Mouse (Mus musculus) C2C12 (cell line): Measurements from ENCODE around the gene Socs5. TPM values are rescaled to one million over a fixed set of nuclear protein-coding genes. Genes with fewer than 3 reads are reported as not detected.

Source experiments
- H3K27me3 ChIP-seq: one replicate; pipeline ENCODE4 v1.6.1; 2011; ENCODE audit not compliant: control insufficient read depth, insufficient read depth, insufficient read length
- H3K36me3 ChIP-seq: one replicate; pipeline ENCODE4 v1.6.1; 2011; ENCODE audit not compliant: control insufficient read depth, insufficient read depth
- H3K4me3 ChIP-seq: one replicate; pipeline ENCODE4 v1.5.1; 2011; ENCODE audit warnings: mild to moderate bottlenecking, control low read depth; ENCODE audit not compliant: poor library complexity, insufficient read depth, severe bottlenecking
- H3K79me2 ChIP-seq: one replicate; pipeline ENCODE4 v1.6.1; 2011; ENCODE audit not compliant: control insufficient read depth, insufficient read depth
- H3K79me3 ChIP-seq: one replicate; pipeline ENCODE4 v1.6.1; 2011; ENCODE audit warnings: low read depth, control low read depth
- H3ac ChIP-seq: one replicate; pipeline ENCODE3; 2011; ENCODE audit warnings: low read depth; ENCODE audit not compliant: control insufficient read depth, insufficient read length
- CEBPB ChIP-seq: IDR thresholded peaks from one replicate; pipeline ENCODE4 v1.6.1; 2011; ENCODE audit warnings: low read depth, mild to moderate bottlenecking, control low read depth, moderate library complexity
- CTCF ChIP-seq: IDR thresholded peaks from one replicate; pipeline ENCODE4 v1.5.1; 2011; ENCODE audit not compliant: control insufficient read depth, insufficient read depth, insufficient read length
- FOSL1 ChIP-seq: IDR thresholded peaks from one replicate; pipeline ENCODE4 v1.8.0; 2011; ENCODE audit warnings: mild to moderate bottlenecking, low read length; ENCODE audit not compliant: poor library complexity, insufficient read depth, severe bottlenecking
- MAX ChIP-seq: IDR thresholded peaks from one replicate; pipeline ENCODE4 v1.6.1; 2011; ENCODE audit warnings: mild to moderate bottlenecking, control low read depth
- MYOD1 ChIP-seq: IDR thresholded peaks from one replicate; pipeline ENCODE4 v1.6.1; 2011; ENCODE audit warnings: low read depth; ENCODE audit not compliant: control insufficient read depth, insufficient read length
- MYOG ChIP-seq: IDR thresholded peaks from one replicate; pipeline ENCODE4 v1.6.1; 2011; ENCODE audit not compliant: control insufficient read depth, insufficient read length; ENCODE audit errors: extremely low read depth
- USF1 ChIP-seq: IDR thresholded peaks from one replicate; pipeline ENCODE4 v1.6.1; 2011; ENCODE audit warnings: low read depth, mild to moderate bottlenecking, control low read depth, moderate library complexity
- polyA plus RNA-seq: library from polyadenylated mRNA; unstranded; fragments of >200 nt; fragmentation: generic; extraction: Trizol; gene quantifications from one replicate; pipeline ENCODE4 v1.2.1, GENCODE M21; 2012; ENCODE audit warnings: missing spikeins

Socs5 gene
- polyA plus RNA-seq, 1 experiment = 20.1 TPM

DNA sequence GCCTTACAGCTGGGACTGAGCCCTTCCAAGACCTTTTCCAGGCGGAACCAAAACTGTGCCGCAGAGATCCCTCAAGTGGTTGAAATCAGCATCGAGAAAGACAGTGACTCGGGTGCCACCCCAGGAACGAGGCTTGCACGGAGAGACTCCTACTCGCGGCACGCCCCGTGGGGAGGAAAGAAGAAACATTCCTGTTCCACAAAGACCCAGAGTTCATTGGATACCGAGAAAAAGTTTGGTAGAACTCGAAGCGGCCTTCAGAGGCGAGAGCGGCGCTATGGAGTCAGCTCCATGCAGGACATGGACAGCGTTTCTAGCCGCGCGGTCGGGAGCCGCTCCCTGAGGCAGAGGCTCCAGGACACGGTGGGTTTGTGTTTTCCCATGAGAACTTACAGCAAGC is 26.3 kb downstream of the Socs5 start:
- Histone ChIP-seq H3K79me2 (peaks cover 49% of the 10 kb centered on the region), H3ac (no peak overlapping the region), H3K36me3 (peaks cover 70% of the 10 kb centered on the region), H3K4me3 (no peak overlapping the region), H3K27me3 (no peaks in the 10 kb centered on the region), H3K79me3 (peaks cover 14% of the 10 kb centered on the region)
- no peak for TF ChIP-seq CEBPB
- no peak for TF ChIP-seq MAX
- TF ChIP-seq FOSL1 = no peak
- TF ChIP-seq CTCF = no peak

DNA sequence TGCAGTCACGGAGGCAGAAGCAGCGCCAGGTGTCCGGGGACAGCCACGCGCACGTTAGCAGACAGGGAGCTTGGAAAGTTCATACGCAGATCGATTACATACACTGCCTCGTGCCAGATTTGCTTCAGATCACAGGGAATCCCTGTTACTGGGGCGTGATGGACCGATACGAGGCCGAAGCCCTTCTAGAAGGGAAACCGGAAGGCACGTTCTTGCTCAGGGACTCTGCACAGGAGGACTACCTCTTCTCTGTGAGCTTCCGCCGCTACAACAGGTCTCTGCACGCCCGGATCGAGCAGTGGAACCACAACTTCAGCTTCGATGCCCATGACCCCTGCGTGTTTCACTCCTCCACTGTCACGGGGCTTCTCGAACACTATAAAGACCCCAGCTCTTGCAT is 27.2 kb downstream of the Socs5 start:
- Histone ChIP-seq H3K4me3 (no peak overlapping the region), H3K79me3 (peaks cover 9% of the 10 kb centered on the region), H3ac (no peak overlapping the region), H3K36me3 (peaks cover 70% of the 10 kb centered on the region), H3K27me3 (no peaks in the 10 kb centered on the region), H3K79me2 (peaks cover 41% of the 10 kb centered on the region)
- TF ChIP-seq CEBPB (no peak), MYOG (no peak), USF1 (no peak), CTCF (no peak)

DNA sequence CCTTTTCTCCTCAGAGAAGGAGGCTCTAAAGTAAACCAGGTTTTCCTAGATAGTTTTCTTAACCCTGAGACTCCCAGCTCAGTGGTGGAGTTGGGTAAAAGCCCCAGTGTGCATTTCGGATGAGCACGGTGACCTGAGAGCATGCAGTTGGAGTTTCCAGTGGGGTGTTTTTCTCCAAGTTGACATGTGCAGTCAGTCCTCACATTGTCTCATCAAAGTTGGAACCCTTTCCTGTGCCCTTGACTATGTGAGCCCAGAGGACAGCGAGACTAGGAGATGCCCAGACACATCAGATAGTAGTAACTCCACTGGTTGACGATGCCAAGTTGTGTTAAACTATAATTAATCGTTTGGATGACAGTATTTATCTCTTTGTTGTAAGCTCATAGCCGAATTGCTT is 28.3 kb downstream of the Socs5 start:
- H3K27me3 ChIP-seq = no peaks in the 10 kb centered on the region
- H3K36me3 ChIP-seq = peaks cover 69% of the 10 kb centered on the region
- no peak overlapping the region for H3ac ChIP-seq
- TF ChIP-seq CTCF = no peak
- TF ChIP-seq FOSL1 = no peak
- no peak for TF ChIP-seq CEBPB
- no peak for TF ChIP-seq MAX
- no peak for TF ChIP-seq MYOD1
- TF ChIP-seq USF1 = no peak
- TF ChIP-seq MYOG = no peak
- peaks cover 30% of the 10 kb centered on the region for H3K79me2 ChIP-seq
- H3K4me3 ChIP-seq = no peak overlapping the region
- peaks cover 9% of the 10 kb centered on the region for H3K79me3 ChIP-seq

DNA sequence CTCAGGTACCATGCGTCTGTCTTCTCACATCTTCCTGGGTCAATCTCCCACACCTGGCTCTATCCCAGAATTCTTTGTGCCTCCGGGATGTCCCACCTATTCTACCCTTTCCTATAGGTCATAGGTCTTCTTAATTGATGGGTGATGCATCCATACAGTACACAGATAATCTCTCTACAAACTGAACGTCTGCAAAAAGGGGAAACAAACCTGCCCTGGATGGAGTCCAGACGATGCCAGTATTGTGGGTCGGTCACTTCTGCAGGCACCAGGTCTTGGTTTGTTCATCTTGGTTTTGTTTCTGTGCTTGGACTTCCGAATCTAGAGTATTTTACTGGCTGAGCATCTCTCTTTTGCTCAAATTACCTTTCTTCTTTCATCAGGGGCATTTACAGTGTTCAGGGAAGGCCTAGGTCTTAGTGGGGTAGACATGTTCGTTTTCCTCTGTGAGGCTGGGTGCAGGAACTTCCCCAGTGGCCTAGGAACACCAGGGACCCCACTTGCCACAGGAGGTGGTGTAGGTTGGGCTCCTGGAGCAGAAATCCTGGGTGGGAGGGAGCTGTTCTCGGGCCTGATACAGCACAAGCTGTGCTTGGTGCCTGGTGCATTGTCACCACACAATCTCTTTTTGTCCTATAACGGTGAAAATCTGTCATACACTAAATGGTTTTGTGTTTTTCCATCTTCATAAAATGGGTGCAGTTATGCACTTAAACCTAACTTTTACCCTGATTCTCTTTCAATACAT is 33.9 kb downstream of the Socs5 start:
- Histone ChIP-seq H3ac (no peak overlapping the region), H3K79me3 (peaks cover under 1% of the 10 kb centered on the region), H3K27me3 (no peaks in the 10 kb centered on the region), H3K4me3 (no peak overlapping the region), H3K36me3 (peaks cover 22% of the 10 kb centered on the region), H3K79me2 (no peaks in the 10 kb centered on the region)
- no peak for TF ChIP-seq FOSL1
- no peak for TF ChIP-seq MYOD1
- TF ChIP-seq CTCF = no peak
- TF ChIP-seq MAX = no peak
- no peak for TF ChIP-seq CEBPB
- TF ChIP-seq MYOG = no peak
- TF ChIP-seq USF1 = no peak

DNA sequence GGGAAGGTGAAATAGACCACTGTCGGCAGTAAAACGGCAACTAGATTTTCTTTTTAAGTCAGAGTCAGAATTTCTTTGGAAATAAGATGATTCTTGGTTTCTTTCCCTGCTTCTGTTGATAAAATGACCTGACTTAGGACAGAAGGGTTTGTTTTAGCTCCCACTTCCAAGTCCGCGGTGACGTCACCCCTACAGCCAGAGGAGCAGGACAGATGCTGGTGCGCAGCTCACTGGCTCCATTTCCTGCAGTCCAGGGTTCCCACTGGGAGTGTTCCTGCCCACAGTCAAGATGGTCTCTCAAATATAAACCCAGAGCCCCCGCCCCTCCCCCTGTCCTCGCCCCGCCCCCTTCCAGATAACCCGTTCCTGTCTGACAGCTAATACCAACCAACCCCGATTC is 34.8 kb downstream of the Socs5 start:
- Histone ChIP-seq H3K79me2 (no peaks in the 10 kb centered on the region), H3K79me3 (no peaks in the 10 kb centered on the region), H3K36me3 (peaks cover 12% of the 10 kb centered on the region), H3K4me3 (no peak overlapping the region), H3K27me3 (no peaks in the 10 kb centered on the region), H3ac (no peak overlapping the region)
- no peak for TF ChIP-seq CTCF
- TF ChIP-seq MAX = no peak
- TF ChIP-seq CEBPB = no peak
- TF ChIP-seq FOSL1 = no peak
- TF ChIP-seq USF1 = no peak
- no peak for TF ChIP-seq MYOG
- TF ChIP-seq MYOD1 = no peak

DNA sequence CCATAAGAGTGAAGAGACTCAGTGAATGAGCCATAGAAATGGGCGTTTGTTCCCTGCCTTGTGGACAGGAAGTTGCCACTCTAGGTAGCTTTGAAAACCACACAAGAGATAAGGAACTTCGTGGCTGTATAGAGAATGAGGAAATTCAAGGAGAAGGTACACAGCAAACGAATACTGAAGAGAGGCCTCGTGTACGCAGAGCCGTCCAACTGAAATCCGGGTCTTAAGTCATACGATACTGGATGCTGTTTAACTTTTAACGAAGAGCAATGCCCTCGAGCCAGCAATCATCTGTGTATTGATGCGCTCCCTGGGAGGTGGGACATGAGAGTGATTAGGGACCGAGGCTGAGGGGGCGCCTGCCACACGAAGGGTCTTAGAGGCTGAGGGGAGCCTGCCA is 35.7 kb downstream of the Socs5 start:
- Histone ChIP-seq H3K79me3 (no peaks in the 10 kb centered on the region), H3ac (no peak overlapping the region), H3K4me3 (no peak overlapping the region), H3K36me3 (peaks cover 5% of the 10 kb centered on the region), H3K27me3 (no peaks in the 10 kb centered on the region), H3K79me2 (no peaks in the 10 kb centered on the region)
- no peak for TF ChIP-seq FOSL1
- TF ChIP-seq USF1 = no peak
- no peak for TF ChIP-seq MYOD1
- no peak for TF ChIP-seq MYOG
